Mouse (Mus musculus) small intestine, adult 2 months (tissue): ENCODE data around the gene Pla2g2c.

Experiments
- CTCF ChIP-seq: fragments of 200-500 bp; IDR thresholded peaks from 2 replicates; pipeline ENCODE4 v1.5.1; 2012; ENCODE audit warnings: low read depth, mild to moderate bottlenecking, control low read depth, inconsistent platforms, low read length, moderate library complexity, mixed read lengths; ENCODE audit not compliant: insufficient replicate concordance, insufficient read length; ENCODE audit errors: extremely low read depth
- POLR2A ChIP-seq: fragments of 200-500 bp; IDR thresholded peaks from 2 replicates; pipeline ENCODE4 v1.6.1; 2012; ENCODE audit warnings: low read depth, mild to moderate bottlenecking, control low read depth, inconsistent platforms, low read length, moderate library complexity

- no peak for TF ChIP-seq CTCF
- no peak for TF ChIP-seq POLR2A
Measured at GRCm38 (mm10) chr4:138755439-138755838, 30.8 kb downstream of the Pla2g2c start.
